Mouse (Mus musculus) liver, adult 2 months (tissue): Measurements from ENCODE around the gene Gas2l3.

Experiments
- CTCF ChIP-seq: fragments of 200-500 bp; IDR thresholded peaks from 2 replicates; pipeline ENCODE4 v1.5.1; 2011; ENCODE audit warnings: low read depth, low read length, control low read depth
- POLR2A ChIP-seq: fragments of 200-500 bp; IDR thresholded peaks from 2 replicates; pipeline ENCODE4 v1.6.1; 2011; ENCODE audit warnings: low read length, control low read depth; ENCODE audit not compliant: insufficient read depth; ENCODE audit errors: extremely low read depth

- TF ChIP-seq CTCF: no peak
- TF ChIP-seq POLR2A: no peak
Observed at GRCm38 (mm10) chr10:89423164-89423778, 20.5 kb downstream of the Gas2l3 start.
